Mouse (Mus musculus) liver, postnatal 0 days (tissue): ENCODE data around the gene Golga5.

ENCODE experiments used
- CTCF ChIP-seq: sonication (generic); IDR thresholded peaks from 2 replicates; pipeline ENCODE4 v1.5.1; 2016; ENCODE audit warnings: antibody characterized with exemption, low read depth
- EP300 ChIP-seq: IDR thresholded peaks from 2 replicates; pipeline ENCODE4 v1.6.1; 2016; ENCODE audit warnings: antibody characterized with exemption, low read depth, mild to moderate bottlenecking

- TF ChIP-seq CTCF (no peak), EP300 (no peak)
Measured at GRCm38 (mm10) chr12:102425048-102425578, 43.8 kb upstream of the Golga5 start.
